Mouse (Mus musculus): ENCODE measurements at regions not wholly inside any gene's neighbourhood (a gene's known extent, or its start where the extent isn't known, plus 50 kb on each side); places are given as distances from the start of the nearest gene placed in this dataset.

DNA sequence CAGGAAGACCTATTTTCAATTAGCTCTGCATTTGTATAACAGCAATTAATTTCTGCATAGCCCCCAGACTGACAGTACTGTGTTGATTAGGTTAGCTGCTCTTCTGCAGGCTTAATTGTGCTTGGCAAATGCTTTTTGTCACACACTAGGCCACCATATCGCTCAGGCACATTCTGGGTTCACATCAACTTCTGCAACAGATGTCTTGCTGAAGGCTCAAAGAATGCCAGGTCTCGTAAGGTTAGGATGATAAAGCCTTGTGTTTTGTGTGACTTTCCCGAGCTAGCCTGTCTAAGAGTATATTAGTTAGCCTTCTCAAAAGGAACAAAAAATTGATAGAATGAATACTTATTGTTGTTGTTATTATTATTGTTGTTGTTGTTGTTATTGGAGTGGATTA lies 348.1 kb upstream of the Hs6st1 start:
- TF ChIP-seq MAFK (IDR thresholded peaks at IDR 0.05; ENCODE audit: insufficient read depth, low read depth, low read length) = no peak
- TF ChIP-seq HCFC1 (IDR thresholded peaks at IDR 0.05; ENCODE audit: borderline replicate concordance, insufficient read depth, low read length) = no peak
